Mouse (Mus musculus): ENCODE measurements around the gene Ankrd13d. TPM values are rescaled to one million over a fixed set of nuclear protein-coding genes. Genes with fewer than 3 reads are reported as not detected.
A peak's percentile ranks its signal among the peaks of the same experiment; 100 is the strongest.
"Not testable (repeated sequence)": the region's sequence is repeated elsewhere in the genome, so short reads cannot be mapped to it uniquely, and the experiment has no call there.

The Ankrd13d gene
- polyA plus RNA-seq, 1 experiment from 2014 or later, result 14.4 TPM

DNA sequence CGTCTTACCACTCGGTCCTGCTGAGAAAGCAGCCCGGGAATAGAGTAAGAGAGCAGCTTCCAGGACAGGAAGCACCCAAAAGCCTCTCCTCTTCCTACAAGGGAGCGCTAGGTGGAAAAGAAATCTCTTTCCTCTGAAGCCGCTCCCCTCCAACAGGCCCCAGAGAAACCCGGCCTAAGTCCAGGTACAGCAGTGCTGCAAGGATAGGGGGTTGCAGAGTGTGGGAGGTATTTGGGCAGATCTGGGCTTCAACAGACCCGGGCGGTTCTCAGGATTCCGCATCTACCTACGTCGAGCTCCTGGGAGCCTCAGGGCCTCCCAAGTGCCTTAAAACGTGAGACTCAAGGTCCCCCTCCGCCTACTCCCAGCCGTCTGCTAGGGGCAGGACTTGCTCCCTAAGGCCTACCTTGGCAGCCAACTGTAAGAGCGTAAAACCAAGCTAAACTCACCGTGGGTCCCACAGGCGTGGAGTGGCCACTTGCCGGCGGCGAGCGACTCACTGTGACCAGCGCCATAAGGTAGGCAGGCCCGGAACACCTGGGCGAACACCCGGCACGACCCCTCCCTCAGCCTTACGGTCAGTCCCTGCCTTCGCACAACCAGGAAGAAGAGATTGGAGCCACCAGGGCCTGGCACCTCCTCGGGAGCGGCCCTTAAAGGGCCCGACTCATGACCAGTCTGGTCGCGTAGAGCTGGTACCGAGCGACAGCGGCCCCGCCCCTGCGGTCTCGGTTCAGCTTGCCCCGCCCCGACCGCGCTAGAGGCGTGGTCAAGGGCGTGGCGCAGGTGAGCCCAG, 14.2 kb downstream of the Ankrd13d start, which contains the start of gene Ssh3:
Gene Ssh3, minus strand, starts transcription at position 615 of the 796 bp plus-strand sequence.
- Histone ChIP-seq H3K4me1 (replicated peaks) (peaks cover 10% of the 10 kb centered on the region), H3K9me3 (no peaks in the 10 kb centered on the region), H3K4me3 (peak within 1 kb of the TSS; percentile 48), H3K27me3 (ENCODE audit: insufficient read depth, poor library complexity, severe bottlenecking) (peaks cover 49% of the 10 kb centered on the region), H3K36me3 (peaks cover 26% of the 10 kb centered on the region), H3K27ac (0 out of 2 replicates have a peak within 1 kb of the TSS, but pooled peaks have one; percentile 6)
- peak; percentile 18 for DNase-seq (ENCODE audit: low spot score)
- WGBS, result 6% methylated on average over 46 of the region's 46 CpGs

DNA sequence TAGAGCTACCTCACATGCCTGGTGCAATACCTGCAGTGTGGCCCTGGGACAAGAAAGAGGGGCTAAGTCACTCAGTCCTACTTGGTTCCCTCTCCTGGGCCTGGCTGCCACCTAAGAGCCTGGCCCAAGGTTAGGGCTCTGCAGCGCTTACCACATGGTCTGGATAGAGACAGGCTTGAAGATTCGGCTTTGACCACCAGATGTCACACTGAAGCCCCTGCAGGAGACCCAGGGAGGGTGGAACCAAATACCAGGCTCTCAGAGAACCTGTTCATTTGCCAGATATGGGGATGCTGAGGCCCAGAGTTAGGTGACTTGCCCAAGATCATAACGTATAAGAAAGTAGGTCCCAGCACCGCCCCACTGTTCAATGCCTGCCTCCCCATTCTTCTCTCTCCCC, 17.0 kb downstream of the Ankrd13d start:
- DNase-seq (ENCODE audit: low spot score), result no peak
- Histone ChIP-seq H3K4me3 (no peak overlapping the region), H3K36me3 (peaks cover 7% of the 10 kb centered on the region), H3K27me3 (ENCODE audit: insufficient read depth, poor library complexity, severe bottlenecking) (peaks cover 48% of the 10 kb centered on the region), H3K27ac (no peak overlapping the region), H3K4me1 (replicated peaks) (peaks cover 13% of the 10 kb centered on the region), H3K9me3 (no peaks in the 10 kb centered on the region)
- 65% methylated on average over 4 of the region's 4 CpGs for WGBS

DNA sequence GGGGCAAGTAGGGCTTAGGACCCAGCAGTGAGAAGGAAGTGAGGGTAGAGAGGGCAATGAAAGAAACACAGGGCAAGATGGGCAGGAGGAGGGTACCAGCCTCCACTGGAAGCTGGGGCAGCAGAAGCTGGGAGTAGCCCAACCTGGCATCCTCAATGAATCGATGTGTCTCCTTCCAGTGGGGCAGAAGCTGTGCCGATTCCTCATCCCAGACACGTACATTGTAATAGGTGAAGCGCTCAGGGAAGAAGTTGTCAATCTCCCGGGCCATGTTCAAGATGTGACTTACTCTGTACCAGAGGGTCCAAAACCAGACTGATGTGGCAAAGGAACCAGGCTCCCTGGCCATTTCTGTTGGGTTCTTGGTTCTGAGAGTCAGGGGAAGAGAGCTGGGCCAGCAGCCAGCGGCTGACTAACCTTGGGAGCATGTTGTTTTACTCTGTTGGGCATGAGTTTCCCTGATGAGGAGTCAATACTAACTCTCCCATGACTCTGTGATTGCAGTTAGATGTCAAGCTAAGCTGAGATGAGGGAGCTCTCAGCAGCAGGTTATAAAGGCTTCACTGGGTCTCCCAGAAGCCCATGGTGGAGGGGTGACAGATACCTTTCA, 18.7 kb downstream of the Ankrd13d start:
- no peaks in the 10 kb centered on the region for H3K9me3 ChIP-seq
- 90% methylated on average over 6 of the region's 6 CpGs for WGBS
- peaks cover 31% of the 10 kb centered on the region for H3K27me3 ChIP-seq (ENCODE audit: insufficient read depth, poor library complexity, severe bottlenecking)
- peaks cover 11% of the 10 kb centered on the region for H3K4me1 ChIP-seq (replicated peaks)
- H3K4me3 ChIP-seq, result no peak overlapping the region
- no peak for DNase-seq (ENCODE audit: low spot score)
- no peaks in the 10 kb centered on the region for H3K36me3 ChIP-seq
- H3K27ac ChIP-seq, result no peak overlapping the region

DNA sequence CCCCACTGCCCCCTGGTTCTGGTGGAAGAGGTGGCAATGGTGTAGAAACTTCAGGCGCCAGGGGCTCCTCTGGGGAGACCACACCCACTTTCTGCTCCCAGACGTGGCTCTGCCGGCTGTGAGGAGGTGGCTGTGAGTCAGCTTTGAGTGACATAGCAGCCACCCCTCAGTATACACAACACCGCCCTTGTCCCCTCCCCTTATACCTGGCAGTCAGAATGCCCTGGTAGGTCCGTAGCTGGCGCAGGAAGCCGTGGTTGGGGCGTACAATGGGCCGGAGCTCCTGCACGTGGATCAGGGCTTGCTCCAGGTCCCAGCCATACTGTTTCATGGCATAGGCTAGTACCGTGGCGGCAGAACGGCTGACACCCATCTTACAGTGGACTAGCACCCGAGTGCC, 19.2 kb downstream of the Ankrd13d start:
- no peak overlapping the region for H3K4me3 ChIP-seq
- H3K27me3 ChIP-seq (ENCODE audit: insufficient read depth, poor library complexity, severe bottlenecking), result peaks cover 25% of the 10 kb centered on the region
- no peak for DNase-seq (ENCODE audit: low spot score)
- no peaks in the 10 kb centered on the region for H3K9me3 ChIP-seq
- 67% methylated on average over 14 of the region's 14 CpGs for WGBS
- no peaks in the 10 kb centered on the region for H3K36me3 ChIP-seq
- H3K4me1 ChIP-seq (replicated peaks), result peaks cover 5% of the 10 kb centered on the region
- H3K27ac ChIP-seq, result no peak overlapping the region

DNA sequence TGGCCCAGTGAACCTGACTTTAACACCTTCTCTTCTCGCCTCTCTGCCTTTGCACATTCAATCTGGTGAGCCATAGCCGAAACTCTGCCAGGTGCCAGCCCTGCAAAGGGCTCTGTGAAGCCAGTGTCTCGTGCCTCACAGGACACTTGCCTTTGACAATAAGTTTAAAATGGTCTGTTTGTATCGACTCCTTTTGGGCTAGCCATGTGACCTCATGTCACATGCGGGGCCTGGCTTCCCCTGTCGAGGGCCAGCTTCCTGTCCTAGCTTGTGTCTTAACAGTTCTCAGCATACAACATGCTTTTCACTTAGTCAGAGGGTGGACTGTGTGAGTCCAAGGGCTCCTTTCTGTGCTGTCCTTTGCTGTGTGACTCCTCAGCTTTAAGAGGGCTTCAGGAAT, 20.2 kb downstream of the Ankrd13d start:
- 75% methylated on average over 6 of the region's 6 CpGs for WGBS
- H3K27ac ChIP-seq, result no peak overlapping the region
- H3K4me3 ChIP-seq, result no peak overlapping the region
- H3K4me1 ChIP-seq (replicated peaks), result peaks cover 7% of the 10 kb centered on the region
- peaks cover 16% of the 10 kb centered on the region for H3K27me3 ChIP-seq (ENCODE audit: insufficient read depth, poor library complexity, severe bottlenecking)
- no peaks in the 10 kb centered on the region for H3K36me3 ChIP-seq
- no peak for DNase-seq (ENCODE audit: low spot score)
- no peaks in the 10 kb centered on the region for H3K9me3 ChIP-seq

DNA sequence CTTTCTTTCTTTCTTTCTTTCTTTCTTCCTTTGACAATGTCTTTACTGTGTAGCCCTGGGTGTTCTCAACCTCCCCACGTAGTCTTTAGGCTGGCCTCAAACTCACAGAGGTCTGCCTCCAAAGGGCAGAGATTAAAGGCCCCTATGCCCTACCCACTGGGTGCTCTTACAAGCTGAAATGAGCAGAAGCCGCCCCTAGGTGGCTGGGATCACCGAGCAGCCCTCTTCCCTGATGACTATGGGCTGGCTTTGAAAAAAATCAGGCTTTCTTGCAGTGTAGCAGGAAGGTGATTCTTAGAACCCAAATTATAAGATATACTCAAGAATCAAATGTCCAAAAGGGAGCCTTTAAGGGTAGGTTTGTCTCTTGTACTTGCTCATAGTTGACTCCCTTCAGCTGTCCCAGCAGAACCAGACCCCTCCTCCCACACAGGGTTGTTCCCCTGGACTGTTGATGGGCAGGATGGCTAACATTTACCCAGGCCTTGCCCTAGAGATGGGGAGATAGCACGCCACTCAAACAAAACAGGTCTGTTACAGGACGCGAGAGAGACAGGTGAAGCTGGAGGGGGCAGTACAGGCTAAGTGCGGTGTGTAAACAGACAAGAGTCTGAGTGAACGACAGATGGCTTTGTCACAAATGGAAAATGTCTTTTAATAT, 21.8 kb downstream of the Ankrd13d start:
- 59% methylated on average over 8 of the region's 8 CpGs for WGBS
- no peak overlapping the region for H3K27ac ChIP-seq
- peaks cover 13% of the 10 kb centered on the region for H3K27me3 ChIP-seq (ENCODE audit: insufficient read depth, poor library complexity, severe bottlenecking)
- no peaks in the 10 kb centered on the region for H3K9me3 ChIP-seq
- H3K4me3 ChIP-seq, result no peak overlapping the region
- H3K4me1 ChIP-seq (replicated peaks), result peaks cover 13% of the 10 kb centered on the region
- no peaks in the 10 kb centered on the region for H3K36me3 ChIP-seq
- DNase-seq (ENCODE audit: low spot score), result no peak

DNA sequence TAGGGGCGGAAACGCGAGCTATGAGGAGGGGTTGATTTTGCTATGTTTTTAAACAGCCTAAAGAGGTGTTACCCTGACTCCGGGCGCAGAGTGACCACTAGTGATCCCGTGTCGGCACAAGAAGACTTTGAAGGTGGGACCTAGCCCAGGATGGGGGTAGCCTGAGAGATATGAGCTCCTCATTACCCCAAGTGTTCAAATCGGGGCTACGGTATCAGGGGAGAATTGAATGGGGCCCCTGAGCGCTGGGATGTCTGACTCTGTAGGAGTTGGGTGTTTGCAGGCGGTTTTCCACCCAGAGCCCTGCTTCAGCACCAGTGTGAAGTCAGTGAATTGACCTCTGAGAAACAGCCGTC, 25.1 kb downstream of the Ankrd13d start:
- peaks cover 12% of the 10 kb centered on the region for H3K27me3 ChIP-seq (ENCODE audit: insufficient read depth, poor library complexity, severe bottlenecking)
- no peak for DNase-seq (ENCODE audit: low spot score)
- no peaks in the 10 kb centered on the region for H3K36me3 ChIP-seq
- peak overlapping the region; percentile 75 for H3K4me3 ChIP-seq
- H3K9me3 ChIP-seq, result no peaks in the 10 kb centered on the region
- WGBS, result 20% methylated on average over 12 of the region's 12 CpGs
- H3K27ac ChIP-seq, result peak overlapping the region; percentile 85
- peaks cover 13% of the 10 kb centered on the region for H3K4me1 ChIP-seq (replicated peaks)

DNA sequence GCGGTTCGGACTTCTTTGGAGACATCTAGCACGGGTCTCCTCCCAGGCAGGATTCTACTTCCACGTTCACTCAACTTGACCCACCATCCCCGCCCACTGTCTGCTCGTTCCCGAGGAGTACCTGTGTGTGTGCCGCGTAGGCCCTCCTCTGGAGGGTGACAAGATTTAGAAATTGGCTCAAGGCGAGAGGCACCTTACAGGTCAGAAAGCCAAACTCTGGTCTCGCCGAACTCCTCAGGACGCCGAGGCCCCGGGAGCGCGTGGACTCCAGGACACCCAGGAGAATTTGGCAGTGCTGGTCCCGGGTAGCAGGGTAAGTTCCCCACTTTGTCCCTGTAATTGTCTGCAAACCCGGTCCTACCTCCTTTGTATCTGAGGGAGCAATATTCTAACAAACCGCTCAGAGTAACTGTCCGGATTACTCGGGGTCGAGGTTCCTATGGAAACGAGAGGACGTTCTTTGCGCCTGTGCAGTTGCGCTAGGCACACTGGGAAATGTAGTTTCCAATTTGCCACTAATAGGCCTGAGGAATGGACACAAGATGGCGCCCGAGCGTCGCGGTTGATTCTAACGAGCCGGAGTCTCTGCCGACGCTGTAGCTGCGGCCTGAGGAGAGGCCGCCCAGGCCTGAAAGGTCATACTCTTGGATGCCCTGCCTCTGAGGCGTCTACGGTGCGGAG, 25.6 kb downstream of the Ankrd13d start:
- 1% methylated on average over 41 of the region's 41 CpGs for WGBS
- peak overlapping the region; percentile 75 for H3K4me3 ChIP-seq
- H3K27ac ChIP-seq, result peak overlapping the region; percentile 85

DNA sequence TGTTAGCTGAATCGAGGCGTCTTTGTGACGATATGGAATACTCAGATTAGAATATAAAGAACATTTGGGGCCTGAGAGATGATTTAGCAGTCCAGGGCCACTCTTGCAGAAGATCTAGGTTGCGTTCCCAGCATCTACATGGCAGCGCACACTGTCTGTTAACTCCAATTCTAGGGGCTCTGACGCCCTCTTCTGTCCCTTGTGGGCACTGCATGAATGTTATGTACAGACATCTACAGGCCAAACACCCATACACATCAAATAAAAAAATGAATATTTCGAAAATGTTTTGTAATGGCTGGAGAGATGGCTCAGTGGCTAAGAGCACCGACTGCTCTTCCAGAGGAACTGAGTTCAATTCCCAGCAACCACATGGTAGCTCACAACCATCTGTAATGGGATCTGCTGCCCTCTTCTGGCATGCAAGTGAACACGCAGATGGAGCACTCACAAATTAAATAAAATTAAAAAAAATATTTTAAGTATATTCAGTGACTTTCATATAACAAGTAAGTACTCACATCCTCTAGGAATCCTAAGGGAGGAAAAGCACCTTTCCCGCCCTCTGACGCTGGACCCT, 27.3 kb downstream of the Ankrd13d start:
- Histone ChIP-seq H3K27ac (no peak overlapping the region), H3K27me3 (ENCODE audit: insufficient read depth, poor library complexity, severe bottlenecking) (peaks cover 12% of the 10 kb centered on the region), H3K36me3 (no peaks in the 10 kb centered on the region), H3K9me3 (no peaks in the 10 kb centered on the region), H3K4me1 (replicated peaks) (peaks cover 9% of the 10 kb centered on the region), H3K4me3 (no peak overlapping the region)
- no peak for DNase-seq (ENCODE audit: low spot score)
- WGBS, result 74% methylated on average over 11 of the region's 11 CpGs

More for the DNA sequence above, 25.6 kb downstream of the Ankrd13d start:
- Histone ChIP-seq H3K4me1 (replicated peaks) (peaks cover 13% of the 10 kb centered on the region), H3K9me3 (no peaks in the 10 kb centered on the region), H3K27me3 (ENCODE audit: insufficient read depth, poor library complexity, severe bottlenecking) (peaks cover 12% of the 10 kb centered on the region), H3K36me3 (no peaks in the 10 kb centered on the region)
- DNase-seq (ENCODE audit: low spot score), result peak; percentile 92

DNA sequence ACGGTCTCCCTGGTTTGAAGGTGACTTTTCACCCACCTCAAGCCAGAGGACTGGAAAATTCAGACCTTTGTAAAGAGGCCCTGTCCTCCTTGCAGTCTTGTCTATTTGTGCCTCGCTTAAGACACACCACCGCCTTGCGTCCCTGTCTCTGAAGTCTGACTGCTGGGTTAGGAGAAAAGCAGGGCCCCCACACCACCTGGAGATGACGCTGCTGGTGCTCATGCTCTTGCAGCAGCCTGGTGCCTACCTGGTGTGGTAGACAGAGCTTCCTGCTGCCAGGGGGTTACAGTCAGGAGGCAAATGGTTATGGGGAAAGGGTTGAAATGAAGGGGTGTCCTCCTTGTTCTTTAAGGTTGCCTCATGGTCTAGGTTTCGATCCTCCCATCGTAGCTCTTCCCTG, 28.7 kb downstream of the Ankrd13d start:
- no peak for DNase-seq (ENCODE audit: low spot score)
- WGBS, result 90% methylated on average over 7 of the region's 7 CpGs

DNA sequence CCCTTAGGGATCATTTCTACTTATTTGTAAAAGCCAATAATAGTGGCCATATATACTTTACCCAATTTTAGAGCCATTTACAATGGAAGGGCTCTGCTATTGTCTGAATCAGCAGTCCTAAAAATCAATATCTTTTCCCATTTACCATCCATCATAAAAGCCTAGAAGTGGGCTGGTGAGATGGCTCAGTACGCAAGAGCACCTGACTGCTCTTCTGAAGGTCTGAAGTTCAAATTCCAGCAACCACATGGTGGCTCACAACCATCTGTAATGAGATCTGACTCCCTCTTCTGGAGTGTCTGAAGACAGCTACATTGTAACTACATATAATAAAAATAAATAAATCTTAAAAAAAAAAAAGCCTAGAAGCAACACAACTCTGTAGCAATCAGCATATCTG, 34.3 kb downstream of the Ankrd13d start:
- DNase-seq (ENCODE audit: low spot score); H3K36me3 ChIP-seq; H3K27ac ChIP-seq; H3K27me3 ChIP-seq (ENCODE audit: insufficient read depth, poor library complexity, severe bottlenecking); H3K4me3 ChIP-seq; H3K4me1 ChIP-seq (replicated peaks); H3K9me3 ChIP-seq: not testable (repeated sequence)
- 62% methylated on average over 1 of the region's 1 CpGs for WGBS

More for the DNA sequence above, 28.7 kb downstream of the Ankrd13d start:
- Histone ChIP-seq H3K4me1 (replicated peaks) (peaks cover 9% of the 10 kb centered on the region), H3K27ac (no peak overlapping the region), H3K9me3 (no peaks in the 10 kb centered on the region), H3K4me3 (no peak overlapping the region), H3K27me3 (ENCODE audit: insufficient read depth, poor library complexity, severe bottlenecking) (peaks cover 12% of the 10 kb centered on the region), H3K36me3 (no peaks in the 10 kb centered on the region)

DNA sequence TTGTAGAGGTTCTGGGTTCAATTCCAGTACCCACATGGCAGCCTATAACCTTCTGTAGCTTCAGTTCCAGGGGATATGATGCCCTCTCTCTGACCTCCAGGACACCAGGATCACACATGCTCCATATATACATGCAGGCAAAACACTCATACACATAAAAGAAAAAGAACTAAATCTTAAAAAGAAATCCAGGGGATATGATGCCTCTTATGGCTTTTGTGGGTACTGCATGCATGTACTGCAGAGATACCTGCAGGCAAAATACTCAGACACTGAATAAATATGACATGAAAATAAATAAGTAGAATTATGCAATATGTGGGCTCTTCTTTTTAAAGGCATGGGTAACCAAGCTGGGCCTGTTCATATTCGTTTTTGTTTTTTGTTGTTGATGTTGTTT, 35.9 kb downstream of the Ankrd13d start:
- WGBS, result 46% methylated on average over 1 of the region's 1 CpGs
- H3K27ac ChIP-seq, result no peak overlapping the region
- no peaks in the 10 kb centered on the region for H3K4me1 ChIP-seq (replicated peaks)
- H3K9me3 ChIP-seq, result no peaks in the 10 kb centered on the region
- no peak overlapping the region for H3K4me3 ChIP-seq
- DNase-seq (ENCODE audit: low spot score), result no peak
- H3K36me3 ChIP-seq, result no peaks in the 10 kb centered on the region
- H3K27me3 ChIP-seq (ENCODE audit: insufficient read depth, poor library complexity, severe bottlenecking), result no peaks in the 10 kb centered on the region
